Mouse (Mus musculus): ENCODE data around the gene Tnik. TPM values are rescaled to one million over a fixed set of nuclear protein-coding genes. Genes with fewer than 3 reads are reported as not detected.

The Tnik gene
- polyA plus RNA-seq, 1 experiment from 2014 or later = 10.3 TPM

- no peak for ATAC-seq (replicated peaks; ENCODE audit: insufficient number of reproducible peaks, insufficient read depth, low FRiP score, low read depth)
- Histone ChIP-seq H3K27ac (no peak overlapping the region), H3K9ac (no peak overlapping the region), H3K27me3 (no peaks in the 10 kb centered on the region), H3K9me3 (replicated peaks) (no peaks in the 10 kb centered on the region), H3K4me1 (replicated peaks) (no peaks in the 10 kb centered on the region), H3K4me2 (no peak overlapping the region), H3K36me3 (no peaks in the 10 kb centered on the region), H3K4me3 (no peak overlapping the region)
- WGBS = 87% methylated on average over 8 of the region's 8 CpGs
Measured at GRCm38 (mm10) chr3:28325613-28326233, 62.7 kb downstream of the Tnik start.

GRCm38 (mm10) chr3:28332316-28332715, 69.3 kb downstream of the Tnik start:
- no peak for ATAC-seq (replicated peaks; ENCODE audit: insufficient number of reproducible peaks, insufficient read depth, low FRiP score, low read depth)
- 48% methylated on average over 5 of the region's 5 CpGs for WGBS

GRCm38 (mm10) chr3:28333869-28334268, 70.9 kb downstream of the Tnik start:
- Histone ChIP-seq H3K36me3 (no peaks in the 10 kb centered on the region), H3K9ac (no peak overlapping the region), H3K4me1 (replicated peaks) (peaks cover 14% of the 10 kb centered on the region), H3K27me3 (no peaks in the 10 kb centered on the region), H3K4me3 (no peak overlapping the region), H3K4me2 (no peak overlapping the region), H3K9me3 (replicated peaks) (no peaks in the 10 kb centered on the region), H3K27ac (no peak overlapping the region)
- ATAC-seq (replicated peaks; ENCODE audit: insufficient number of reproducible peaks, insufficient read depth, low FRiP score, low read depth) = no peak
- 48% methylated on average over 6 of the region's 6 CpGs for WGBS

More at GRCm38 (mm10) chr3:28332316-28332715, 69.3 kb downstream of the Tnik start:
- Histone ChIP-seq H3K9ac (no peak overlapping the region), H3K27ac (no peak overlapping the region), H3K27me3 (no peaks in the 10 kb centered on the region), H3K4me3 (no peak overlapping the region), H3K4me1 (replicated peaks) (peaks cover 14% of the 10 kb centered on the region), H3K9me3 (replicated peaks) (no peaks in the 10 kb centered on the region), H3K36me3 (no peaks in the 10 kb centered on the region), H3K4me2 (no peak overlapping the region)

GRCm38 (mm10) chr3:28334547-28334946, 71.5 kb downstream of the Tnik start:
- Histone ChIP-seq H3K4me2 (no peak overlapping the region), H3K9ac (no peak overlapping the region), H3K36me3 (no peaks in the 10 kb centered on the region), H3K9me3 (replicated peaks) (no peaks in the 10 kb centered on the region), H3K27me3 (no peaks in the 10 kb centered on the region), H3K4me1 (replicated peaks) (peaks cover 14% of the 10 kb centered on the region), H3K4me3 (no peak overlapping the region), H3K27ac (no peak overlapping the region)
- WGBS = 81% methylated on average over 1 of the region's 1 CpGs
- no peak for ATAC-seq (replicated peaks; ENCODE audit: insufficient number of reproducible peaks, insufficient read depth, low FRiP score, low read depth)

- Histone ChIP-seq H3K36me3 (no peaks in the 10 kb centered on the region), H3K9ac (no peak overlapping the region), H3K27me3 (no peaks in the 10 kb centered on the region), H3K4me2 (no peak overlapping the region), H3K27ac (no peak overlapping the region), H3K4me3 (no peak overlapping the region), H3K4me1 (replicated peaks) (no peaks in the 10 kb centered on the region), H3K9me3 (replicated peaks) (no peaks in the 10 kb centered on the region)
- ATAC-seq (replicated peaks; ENCODE audit: insufficient number of reproducible peaks, insufficient read depth, low FRiP score, low read depth) = no peak
- 63% methylated on average over 8 of the region's 8 CpGs for WGBS
Measured at GRCm38 (mm10) chr3:28340071-28340470, 77.1 kb downstream of the Tnik start.

- H3K27me3 ChIP-seq = no peaks in the 10 kb centered on the region
- no peak overlapping the region for H3K4me3 ChIP-seq
- no peak overlapping the region for H3K27ac ChIP-seq
- no peak for ATAC-seq (replicated peaks; ENCODE audit: insufficient number of reproducible peaks, insufficient read depth, low FRiP score, low read depth)
- WGBS = 87% methylated on average over 3 of the region's 3 CpGs
- H3K4me1 ChIP-seq (replicated peaks) = no peaks in the 10 kb centered on the region
- H3K9ac ChIP-seq = no peak overlapping the region
- H3K4me2 ChIP-seq = no peak overlapping the region
- H3K36me3 ChIP-seq = no peaks in the 10 kb centered on the region
- H3K9me3 ChIP-seq (replicated peaks) = no peaks in the 10 kb centered on the region
Measured at GRCm38 (mm10) chr3:28343204-28343603, 80.2 kb downstream of the Tnik start.

DNA sequence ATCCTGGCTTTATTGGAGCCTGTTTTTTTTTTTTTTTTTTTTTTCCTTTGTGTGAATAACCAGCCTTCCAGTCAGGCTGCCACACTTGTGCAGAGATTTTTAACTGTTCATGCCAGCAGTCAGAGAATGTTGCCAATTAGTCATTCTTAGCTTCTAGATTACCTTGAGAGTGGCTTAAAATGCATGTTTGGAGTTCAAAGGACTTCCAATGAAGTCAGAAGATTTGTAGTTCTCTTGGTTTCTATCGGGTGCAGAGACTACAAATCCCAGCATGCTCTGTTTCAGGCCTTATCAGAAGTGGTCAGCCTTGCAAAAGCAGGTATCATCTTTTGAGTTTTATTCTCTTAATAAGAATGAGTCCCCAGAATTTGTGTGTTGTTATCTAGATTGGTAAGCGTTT, 80.6 kb downstream of the Tnik start:
- no peak for ATAC-seq (replicated peaks; ENCODE audit: insufficient number of reproducible peaks, insufficient read depth, low FRiP score, low read depth)
- no peaks in the 10 kb centered on the region for H3K36me3 ChIP-seq
- no peaks in the 10 kb centered on the region for H3K27me3 ChIP-seq
- H3K9me3 ChIP-seq (replicated peaks) = no peaks in the 10 kb centered on the region
- no peaks in the 10 kb centered on the region for H3K4me1 ChIP-seq (replicated peaks)
- H3K4me3 ChIP-seq = no peak overlapping the region
- no peak overlapping the region for H3K4me2 ChIP-seq
- no peak overlapping the region for H3K27ac ChIP-seq
- WGBS = 79% methylated on average over 2 of the region's 2 CpGs
- no peak overlapping the region for H3K9ac ChIP-seq

DNA sequence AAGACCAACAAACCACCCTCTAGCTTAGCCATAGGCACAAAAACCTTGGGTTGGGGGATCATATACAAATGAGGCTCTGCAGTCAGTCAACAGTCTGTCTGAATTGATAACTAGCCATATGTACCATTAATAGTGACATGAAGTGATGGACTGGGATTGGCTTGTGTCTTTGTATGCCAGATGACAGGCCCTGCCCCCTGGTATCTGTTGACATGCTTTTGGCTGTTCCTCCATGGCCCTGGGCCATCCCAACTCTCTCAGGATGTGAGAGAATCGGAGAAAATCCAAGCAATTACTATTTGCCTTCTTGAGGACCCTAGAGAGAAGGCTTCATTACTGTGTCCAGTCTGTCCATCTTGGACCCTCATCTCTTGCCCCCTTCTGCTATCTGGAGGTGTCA, 82.4 kb downstream of the Tnik start:
- H3K4me3 ChIP-seq = no peak overlapping the region
- 53% methylated on average over 1 of the region's 1 CpGs for WGBS
- H3K27me3 ChIP-seq = no peaks in the 10 kb centered on the region
- no peak overlapping the region for H3K9ac ChIP-seq
- ATAC-seq (replicated peaks; ENCODE audit: insufficient number of reproducible peaks, insufficient read depth, low FRiP score, low read depth) = no peak
- no peaks in the 10 kb centered on the region for H3K36me3 ChIP-seq
- no peaks in the 10 kb centered on the region for H3K9me3 ChIP-seq (replicated peaks)
- no peaks in the 10 kb centered on the region for H3K4me1 ChIP-seq (replicated peaks)
- H3K27ac ChIP-seq = no peak overlapping the region
- no peak overlapping the region for H3K4me2 ChIP-seq

- no peaks in the 10 kb centered on the region for H3K4me1 ChIP-seq (replicated peaks)
- no peak for ATAC-seq (replicated peaks; ENCODE audit: insufficient number of reproducible peaks, insufficient read depth, low FRiP score, low read depth)
- no peak overlapping the region for H3K4me3 ChIP-seq
- H3K27me3 ChIP-seq = no peaks in the 10 kb centered on the region
- H3K9me3 ChIP-seq (replicated peaks) = no peaks in the 10 kb centered on the region
- no peak overlapping the region for H3K9ac ChIP-seq
- H3K4me2 ChIP-seq = no peak overlapping the region
- WGBS = 82% methylated on average over 1 of the region's 1 CpGs
- no peak overlapping the region for H3K27ac ChIP-seq
- H3K36me3 ChIP-seq = no peaks in the 10 kb centered on the region
Measured at GRCm38 (mm10) chr3:28345961-28346360, 82.9 kb downstream of the Tnik start.

- no peaks in the 10 kb centered on the region for H3K9me3 ChIP-seq (replicated peaks)
- no peak overlapping the region for H3K4me2 ChIP-seq
- no peak overlapping the region for H3K9ac ChIP-seq
- WGBS = 81% methylated on average over 4 of the region's 4 CpGs
- no peaks in the 10 kb centered on the region for H3K4me1 ChIP-seq (replicated peaks)
- H3K27ac ChIP-seq = no peak overlapping the region
- H3K4me3 ChIP-seq = no peak overlapping the region
- no peak for ATAC-seq (replicated peaks; ENCODE audit: insufficient number of reproducible peaks, insufficient read depth, low FRiP score, low read depth)
- H3K36me3 ChIP-seq = no peaks in the 10 kb centered on the region
- H3K27me3 ChIP-seq = no peaks in the 10 kb centered on the region
Measured at GRCm38 (mm10) chr3:28346476-28346875, 83.5 kb downstream of the Tnik start.

DNA sequence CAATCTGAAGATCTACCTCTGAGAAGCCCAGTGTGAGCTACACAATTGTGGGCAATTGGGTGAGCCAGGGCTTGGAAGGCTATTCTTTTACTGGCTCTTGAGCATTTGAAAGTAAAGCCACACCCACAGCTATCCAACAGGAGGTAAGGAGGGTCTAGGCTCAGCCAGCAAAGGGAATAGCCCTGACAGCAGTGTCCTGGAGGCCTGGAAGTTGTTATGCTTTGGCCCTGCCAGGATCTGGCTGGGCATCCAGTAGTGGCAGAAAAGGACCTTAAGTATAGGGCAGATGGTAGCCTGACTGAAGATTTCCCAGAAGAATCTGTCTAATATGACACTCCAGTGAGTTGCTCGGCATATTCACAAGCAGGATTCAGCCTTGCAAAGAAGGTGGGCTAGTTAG, 85.7 kb downstream of the Tnik start:
- no peak overlapping the region for H3K9ac ChIP-seq
- H3K4me2 ChIP-seq = no peak overlapping the region
- no peaks in the 10 kb centered on the region for H3K4me1 ChIP-seq (replicated peaks)
- no peak overlapping the region for H3K27ac ChIP-seq
- ATAC-seq (replicated peaks; ENCODE audit: insufficient number of reproducible peaks, insufficient read depth, low FRiP score, low read depth) = no peak
- H3K27me3 ChIP-seq = no peaks in the 10 kb centered on the region
- H3K9me3 ChIP-seq (replicated peaks) = no peaks in the 10 kb centered on the region
- H3K4me3 ChIP-seq = no peak overlapping the region
- no peaks in the 10 kb centered on the region for H3K36me3 ChIP-seq
- 88% methylated on average over 1 of the region's 1 CpGs for WGBS

DNA sequence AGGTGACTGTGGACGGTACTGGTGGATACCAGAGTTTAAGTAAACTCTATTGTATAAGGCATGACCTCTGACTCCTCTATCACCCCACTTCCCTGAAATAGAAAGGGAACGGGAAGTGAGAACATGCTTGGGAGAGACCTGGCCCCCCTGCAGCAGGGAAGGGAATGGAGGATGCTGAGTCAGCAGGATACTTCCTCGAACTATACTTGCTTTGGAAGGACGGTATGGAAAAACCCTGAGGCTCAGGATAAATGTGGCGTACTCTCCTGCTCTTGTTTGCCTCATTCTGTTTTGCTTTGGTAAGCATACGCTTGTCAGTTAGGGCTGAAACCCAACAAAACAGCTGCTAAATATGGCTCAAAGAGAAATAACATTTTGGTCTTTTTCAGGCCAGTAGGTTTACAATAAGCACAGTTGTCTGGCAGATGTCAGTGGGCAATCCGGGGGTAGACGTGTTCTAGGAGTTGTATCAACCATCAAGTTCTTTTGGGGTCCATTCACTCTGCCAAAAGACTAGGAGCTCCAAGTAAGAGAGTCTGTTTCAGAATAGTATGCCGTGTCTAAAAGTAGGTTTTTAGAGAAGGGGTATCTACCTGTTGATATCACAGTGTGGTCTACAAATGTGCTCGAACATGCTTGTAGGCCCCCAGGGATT, 87.3 kb downstream of the Tnik start:
- ATAC-seq (replicated peaks; ENCODE audit: insufficient number of reproducible peaks, insufficient read depth, low FRiP score, low read depth) = no peak; the same call in 1 of the 2 replicates
- H3K4me1 ChIP-seq (replicated peaks) = no peaks in the 10 kb centered on the region
- no peak overlapping the region for H3K4me2 ChIP-seq
- H3K27me3 ChIP-seq = no peaks in the 10 kb centered on the region
- no peak overlapping the region for H3K4me3 ChIP-seq
- no peaks in the 10 kb centered on the region for H3K36me3 ChIP-seq
- no peak overlapping the region for H3K27ac ChIP-seq
- no peaks in the 10 kb centered on the region for H3K9me3 ChIP-seq (replicated peaks)
- no peak overlapping the region for H3K9ac ChIP-seq
- WGBS = 76% methylated on average over 10 of the region's 10 CpGs
